ENCODE assay signal across 8 mouse cellular contexts in the genomic region with DNA sequence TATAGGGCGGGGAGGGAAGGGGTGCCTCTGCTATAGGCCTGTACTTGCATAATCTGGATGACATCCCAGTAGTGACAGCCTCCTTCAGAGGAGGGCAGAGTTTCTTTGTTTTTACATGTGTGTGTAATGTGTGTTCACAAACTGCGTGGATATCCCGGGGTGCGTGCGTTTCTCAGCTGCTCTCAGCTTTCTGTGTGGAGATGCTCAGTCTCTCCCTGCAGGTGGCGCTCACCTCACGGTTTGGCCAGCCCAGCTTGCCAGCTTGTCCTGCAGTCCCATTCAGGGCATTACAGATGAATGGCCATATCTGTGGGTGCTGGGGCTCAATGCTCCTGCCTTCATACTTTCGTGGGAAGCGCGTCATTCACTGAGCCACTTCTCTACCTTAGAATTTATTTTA. TPM values are rescaled to one million over a fixed set of nuclear protein-coding genes. Genes with fewer than 3 reads are reported as not detected.
DNase-seq lines count a peak whose midpoint lies in the region; ATAC-seq lines count a peak whose summit lies in the region.

No protein-coding gene starts in this region.

- DNase-seq in hindbrain, embryonic 11.5 days (ENCODE audit: low spot score): peak; percentile 67
- DNase-seq in A20 (ENCODE audit: low read depth, low spot score) (peak; percentile 53), adipocyte (ENCODE audit: low spot score) (peak; percentile 16)
- DNase-seq in embryo, embryonic 11 days: peak; percentile 55
- DNase-seq in induced T-regulatory cell, adult 2 months (ENCODE audit: low read depth): peak; percentile 72
- DNase-seq in mesoderm, embryonic 11.5 days (ENCODE audit: low read depth, low spot score): peak; percentile 39
- no peak for DNase-seq in yolk sac, embryonic 10.5 days (ENCODE audit: low spot score)

- no peak overlapping the region for H3K27ac ChIP-seq in hindbrain, embryonic 11.5 days (ENCODE audit: low read depth, low read length)
- no peak overlapping the region for H3K27ac ChIP-seq in hindbrain, embryonic 13.5 days

- no peaks in the 10 kb centered on the region for H3K9me3 ChIP-seq in hindbrain, embryonic 11.5 days (ENCODE audit: control insufficient read depth, low read length)
- no peaks in the 10 kb centered on the region for H3K9me3 ChIP-seq in hindbrain, embryonic 13.5 days

- H3K36me3 ChIP-seq in hindbrain, embryonic 11.5 days (ENCODE audit: control insufficient read depth, insufficient read depth, low read length): peaks cover 9% of the 10 kb centered on the region; the same call in 1 of the 2 replicates
- peaks cover 47% of the 10 kb centered on the region for H3K36me3 ChIP-seq in hindbrain, embryonic 13.5 days

- ATAC-seq in hindbrain, embryonic 11.5 days (ENCODE audit: low FRiP score): no peak
- ATAC-seq in hindbrain, embryonic 13.5 days (ENCODE audit: low FRiP score): no peak

- H3K9ac ChIP-seq in hindbrain, embryonic 11.5 days (ENCODE audit: low read depth, low read length): no peak overlapping the region
- H3K9ac ChIP-seq in hindbrain, embryonic 13.5 days: no peak overlapping the region

- no peak overlapping the region for H3K4me2 ChIP-seq in hindbrain, embryonic 11.5 days (replicated peaks; ENCODE audit: low read depth, low read length)
- no peak overlapping the region for H3K4me2 ChIP-seq in hindbrain, embryonic 13.5 days

- H3K27me3 ChIP-seq in hindbrain, embryonic 11.5 days (ENCODE audit: control insufficient read depth, insufficient read depth, low read length): no peaks in the 10 kb centered on the region
- no peaks in the 10 kb centered on the region for H3K27me3 ChIP-seq in hindbrain, embryonic 13.5 days

- H3K4me3 ChIP-seq in hindbrain, embryonic 11.5 days (ENCODE audit: low read depth, low read length): no peak overlapping the region
- no peak overlapping the region for H3K4me3 ChIP-seq in hindbrain, embryonic 13.5 days

- 73% methylated on average over 10 of the region's 10 CpGs for WGBS in hindbrain, embryonic 11.5 days
- 72% methylated on average over 10 of the region's 10 CpGs for WGBS in hindbrain, embryonic 13.5 days

- H3K4me1 ChIP-seq in hindbrain, embryonic 11.5 days (replicated peaks; ENCODE audit: control insufficient read depth, insufficient read depth, low read length): no peaks in the 10 kb centered on the region
- H3K4me1 ChIP-seq in hindbrain, embryonic 13.5 days (replicated peaks): peaks cover 11% of the 10 kb centered on the region

RNA-seq across cellular contexts. Expression of a gene that starts 42.1 kb away (rescaled TPM):
- polyA plus RNA-seq in hindbrain, embryonic 11.5 days (2014; fragmentation: Nextera tagmentation; extraction: Ambion mirVana): 33.0 and 42.6 TPM in 2 replicates
- polyA plus RNA-seq in hindbrain, embryonic 13.5 days (2015; fragmentation: Nextera tagmentation; extraction: Ambion mirVana): 64.6 and 83.6 TPM in 2 replicates
